Mouse (Mus musculus) embryonic fibroblast, embryonic 13.5 days (primary cell): Measurements from ENCODE around the gene Ylpm1.

Source experiments
- CTCF ChIP-seq: IDR thresholded peaks from 2 replicates; pipeline ENCODE4 v1.5.1; 2011; ENCODE audit warnings: mild to moderate bottlenecking, control low read depth, low read length, moderate library complexity, borderline replicate concordance; ENCODE audit not compliant: insufficient read depth
- POLR2A ChIP-seq: IDR thresholded peaks from 2 replicates; pipeline ENCODE4 v1.6.1; 2011; ENCODE audit warnings: low read depth, mild to moderate bottlenecking, control low read depth, low read length, moderate library complexity

DNA sequence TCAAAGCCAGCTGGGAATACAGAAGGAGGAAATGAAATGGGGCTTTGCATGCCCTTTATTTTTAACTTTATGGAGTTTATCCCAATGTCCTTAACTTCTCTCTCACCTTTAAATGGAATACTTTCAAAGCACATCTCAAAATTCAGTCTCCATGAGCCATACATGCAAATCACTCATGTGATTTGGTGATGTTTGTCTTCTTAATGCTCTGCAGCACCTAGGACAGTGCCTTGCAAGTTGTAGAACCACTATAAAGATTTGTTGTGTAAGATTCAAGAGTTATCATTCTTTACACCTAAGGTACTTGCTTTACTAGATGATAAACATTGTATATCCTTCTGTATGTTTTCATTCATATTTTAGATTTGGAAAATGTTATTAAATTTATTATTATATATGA is 2.9 kb downstream of the Ylpm1 start:
- TF ChIP-seq CTCF (no peak), POLR2A (no peak)
